Mouse (Mus musculus) large intestine, adult 2 months (tissue): ENCODE measurements around the gene Kbtbd2. TPM values are rescaled to one million over a fixed set of nuclear protein-coding genes. Genes with fewer than 3 reads are reported as not detected.

ENCODE experiments used
- DNase-seq: peaks from one replicate; pipeline ENCODE4 v3.0.0-alpha.2; 2012; ENCODE audit warnings: low read depth, low spot score
- whole genome bisulfite sequencing: fragments of 180-500 bp; shearing (Covaris S2); methylation state at CpG from one replicate; pipeline ENCODE4 v1.1.7; 2018; 5-methylcytosine and 5-hydroxymethylcytosine counted together
- polyA plus RNA-seq: library from polyadenylated mRNA; depleted of rRNA; stranded (reverse); fragments of >200 nt; gene quantifications from 2 replicates; pipeline ENCODE4 v1.2.3, GENCODE M21; 2012; rRNA removed

Gene Kbtbd2
- polyA plus RNA-seq = 6.1 and 7.0 TPM in 2 replicates

DNA sequence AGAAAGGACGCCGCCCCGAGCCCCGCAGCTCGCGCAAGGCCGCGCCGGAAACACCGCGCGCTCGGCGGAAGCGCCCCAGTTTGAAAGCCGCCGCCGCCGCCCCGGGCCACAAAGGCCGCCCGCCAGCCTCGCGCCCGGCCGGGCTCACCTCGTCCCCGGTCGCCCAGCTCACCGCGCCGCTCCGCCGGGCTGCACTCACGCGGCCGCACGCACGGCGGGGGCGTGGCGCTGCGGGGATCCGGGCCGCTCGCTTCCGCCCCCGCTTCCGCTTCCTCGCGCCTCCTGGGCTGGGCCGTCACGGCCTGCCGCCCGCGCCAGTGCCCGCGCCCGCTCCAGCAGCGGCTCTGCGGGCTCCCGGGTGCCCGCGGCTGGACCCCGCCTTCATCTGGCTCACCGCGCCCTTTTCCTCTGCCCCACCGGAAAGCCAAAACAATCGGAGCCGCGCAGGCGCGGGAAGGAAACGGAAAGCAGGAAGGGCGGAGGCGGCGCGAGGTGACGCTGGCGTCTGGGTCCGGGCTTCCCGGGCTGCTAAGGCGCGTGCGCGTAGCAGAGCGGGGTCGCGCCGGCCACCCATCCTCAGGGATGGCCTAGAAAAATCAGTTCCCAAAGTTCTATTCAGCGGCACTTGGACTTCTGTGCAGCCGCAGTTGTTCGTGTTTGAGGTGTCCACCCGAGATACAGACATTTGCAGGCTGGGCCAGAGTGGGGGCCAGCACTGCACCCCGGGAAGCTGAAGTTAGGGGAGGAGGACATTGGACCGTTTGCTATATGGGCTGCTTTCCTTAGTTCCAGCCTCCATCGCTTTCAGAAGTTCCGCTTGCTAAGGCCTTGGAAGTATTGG, at the start of gene Kbtbd2:
Gene Kbtbd2, minus strand, starts transcription at position 503 of the 841 bp plus-strand sequence.
- DNase-seq = peak; percentile 73
- under 1% methylated on average over 83 of the region's 98 CpGs for WGBS

DNA sequence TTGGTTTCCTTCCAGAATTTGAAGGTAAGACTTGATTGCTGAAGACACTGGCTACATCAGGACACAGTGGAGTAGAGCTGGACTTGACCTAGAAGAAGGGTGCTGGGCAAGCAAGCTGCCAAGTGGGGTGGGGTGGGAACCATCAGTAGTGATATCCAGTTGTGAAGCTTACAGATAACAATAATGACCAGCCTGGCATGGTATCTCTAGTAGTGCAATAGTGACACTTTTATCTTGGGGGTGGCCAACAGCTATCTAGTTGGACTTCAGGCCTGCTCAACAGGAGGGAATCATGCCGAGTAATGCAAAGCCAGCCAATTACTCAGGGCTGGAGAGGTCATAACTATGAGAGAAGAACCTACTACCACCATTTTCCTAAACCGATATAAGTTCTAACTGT, 46.8 kb upstream of the Kbtbd2 start:
- DNase-seq = no peak
- 96% methylated on average over 2 of the region's 2 CpGs for WGBS

DNA sequence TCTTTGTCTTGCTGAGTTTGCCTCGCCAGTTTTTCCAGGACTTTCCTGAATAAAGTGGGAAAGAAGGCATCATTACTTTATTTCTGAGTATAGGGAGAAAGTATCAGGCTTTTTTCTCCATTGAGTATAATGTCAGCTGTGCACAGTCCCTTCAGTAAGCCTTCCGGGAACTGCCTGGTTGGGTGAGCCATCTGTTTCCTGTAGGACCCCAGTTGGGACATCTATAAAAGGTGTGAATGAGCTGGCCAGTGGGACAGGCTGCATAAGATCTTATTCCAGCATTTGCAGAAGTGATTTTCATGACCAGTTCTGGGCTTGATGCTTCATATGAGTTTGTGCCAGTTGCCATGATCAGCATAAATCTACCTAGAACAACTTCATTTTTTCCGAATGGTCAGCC, 45.6 kb upstream of the Kbtbd2 start:
- no peak for DNase-seq
- 84% methylated on average over 3 of the region's 3 CpGs for whole genome bisulfite sequencing

DNA sequence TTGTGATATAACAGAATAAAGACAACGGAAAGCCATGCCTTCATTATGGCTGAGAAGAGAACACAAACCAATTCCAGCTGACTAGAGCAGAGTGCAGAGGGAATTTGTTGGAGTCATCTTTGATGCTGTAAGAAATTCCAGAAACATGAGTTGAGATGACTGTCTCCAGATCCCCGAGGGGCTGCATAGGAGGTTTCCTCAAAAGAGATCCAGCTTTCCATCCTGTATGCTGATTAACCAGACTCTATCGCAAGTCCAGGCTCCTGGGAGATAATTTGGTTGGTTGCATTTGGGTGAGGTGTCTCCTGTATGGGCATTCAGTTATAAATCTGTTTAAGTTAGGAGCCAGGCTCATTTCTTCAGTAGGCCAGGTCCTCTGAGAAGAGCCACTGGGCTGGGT, 40.0 kb upstream of the Kbtbd2 start:
- WGBS = 86% methylated on average over 3 of the region's 3 CpGs

DNA sequence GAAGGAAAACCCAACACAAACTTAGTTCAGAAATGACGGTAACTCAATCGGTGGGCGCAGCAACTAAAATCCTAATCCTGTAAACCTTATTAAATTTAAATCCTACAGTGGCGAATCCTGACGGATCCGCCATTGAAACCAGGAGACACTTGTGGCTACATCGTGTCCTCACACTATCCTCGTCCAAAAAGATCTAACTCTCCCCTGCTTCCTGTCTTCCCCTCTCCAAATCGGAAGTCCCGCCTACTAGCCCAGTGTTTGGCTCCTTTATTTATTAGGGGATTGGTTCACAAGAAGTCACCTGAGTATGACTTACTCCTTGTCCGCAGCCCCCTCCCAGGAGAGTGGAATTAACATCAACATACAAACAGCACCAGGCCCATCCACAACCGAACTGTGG, 39.6 kb upstream of the Kbtbd2 start:
- no peak for DNase-seq
- 95% methylated on average over 12 of the region's 12 CpGs for WGBS

More for the DNA sequence above, 40.0 kb upstream of the Kbtbd2 start:
- no peak for DNase-seq

DNA sequence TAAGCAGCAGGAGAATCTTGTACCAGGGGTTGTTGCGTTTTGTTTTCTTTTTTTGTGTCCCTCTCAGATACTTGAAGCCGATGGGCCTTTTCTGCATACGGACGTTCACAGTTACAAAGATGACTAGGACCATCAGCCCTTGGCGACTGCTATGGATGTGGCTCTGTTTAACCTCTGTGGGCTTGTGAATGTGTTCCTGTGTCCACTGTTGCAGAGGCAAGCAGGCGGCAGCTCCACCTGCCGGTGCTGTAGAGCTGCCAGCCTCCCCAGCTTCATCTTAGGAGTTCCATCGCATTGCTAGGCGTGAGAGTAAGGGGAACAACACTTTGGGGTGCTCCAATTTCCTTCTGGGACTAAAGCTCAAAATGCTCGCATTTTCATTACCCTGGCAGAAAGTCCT, 37.9 kb upstream of the Kbtbd2 start:
- DNase-seq = no peak

DNA sequence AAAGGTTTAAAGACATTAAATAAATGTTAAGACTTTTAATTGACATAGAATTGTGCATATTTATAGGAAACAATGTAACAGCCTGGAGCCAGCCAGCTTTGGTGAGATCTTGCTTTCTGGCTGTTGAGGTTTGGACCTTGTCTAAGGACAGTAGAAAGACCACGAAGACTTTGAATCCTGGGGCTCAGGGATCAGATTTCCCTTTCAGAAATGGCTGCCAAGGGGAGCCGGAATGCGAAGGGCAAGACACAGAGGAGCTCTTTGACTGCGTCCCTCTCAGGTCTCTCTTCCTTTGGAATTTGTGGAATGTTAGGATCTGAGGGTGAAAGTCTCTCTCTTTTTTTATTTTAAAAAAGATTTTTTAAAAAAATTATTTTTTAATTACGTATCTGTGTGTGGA, 37.2 kb upstream of the Kbtbd2 start:
- no peak for DNase-seq
- 85% methylated on average over 5 of the region's 5 CpGs for WGBS

More for the DNA sequence above, 37.9 kb upstream of the Kbtbd2 start:
- WGBS = 88% methylated on average over 10 of the region's 10 CpGs

DNA sequence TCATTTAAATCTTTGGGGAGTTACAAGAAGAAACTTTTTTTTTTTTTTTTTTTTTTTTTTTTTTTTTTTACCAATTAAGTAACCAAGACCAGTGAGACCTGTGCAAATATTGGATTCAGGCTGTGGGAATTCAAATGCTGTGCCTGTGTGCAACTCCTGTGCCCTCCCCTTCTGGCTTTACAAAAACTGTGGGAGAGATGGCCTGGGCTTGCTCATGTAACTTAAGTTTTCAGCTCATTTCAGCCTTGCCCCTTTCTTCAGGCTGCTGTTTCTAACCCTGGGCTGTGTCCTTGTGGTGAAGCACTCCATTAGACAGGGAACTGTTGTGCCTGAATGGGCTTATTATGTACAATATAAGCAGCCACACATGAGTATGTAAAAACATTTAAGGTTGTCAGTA, 35.2 kb upstream of the Kbtbd2 start:
- no peak for DNase-seq

DNA sequence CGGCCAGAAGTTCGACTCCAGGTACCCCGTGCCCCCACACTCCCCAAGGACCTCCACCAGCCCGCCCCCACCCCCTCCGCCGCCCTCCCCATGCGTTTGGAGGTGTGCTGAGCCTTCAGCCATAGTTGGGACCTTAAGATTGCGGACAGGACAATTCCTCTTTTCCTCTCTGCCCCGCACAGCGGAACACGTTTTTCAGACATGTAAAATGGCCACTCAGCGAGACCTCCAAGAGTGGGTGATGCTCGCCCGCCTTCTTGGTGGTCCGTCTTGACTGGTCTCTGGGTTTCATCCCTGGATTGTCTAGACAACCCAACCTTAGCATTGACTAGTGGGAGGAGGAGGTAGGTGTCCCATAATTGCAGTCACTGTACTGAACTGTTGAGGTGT, 34.8 kb upstream of the Kbtbd2 start:
- no peak for DNase-seq

DNA sequence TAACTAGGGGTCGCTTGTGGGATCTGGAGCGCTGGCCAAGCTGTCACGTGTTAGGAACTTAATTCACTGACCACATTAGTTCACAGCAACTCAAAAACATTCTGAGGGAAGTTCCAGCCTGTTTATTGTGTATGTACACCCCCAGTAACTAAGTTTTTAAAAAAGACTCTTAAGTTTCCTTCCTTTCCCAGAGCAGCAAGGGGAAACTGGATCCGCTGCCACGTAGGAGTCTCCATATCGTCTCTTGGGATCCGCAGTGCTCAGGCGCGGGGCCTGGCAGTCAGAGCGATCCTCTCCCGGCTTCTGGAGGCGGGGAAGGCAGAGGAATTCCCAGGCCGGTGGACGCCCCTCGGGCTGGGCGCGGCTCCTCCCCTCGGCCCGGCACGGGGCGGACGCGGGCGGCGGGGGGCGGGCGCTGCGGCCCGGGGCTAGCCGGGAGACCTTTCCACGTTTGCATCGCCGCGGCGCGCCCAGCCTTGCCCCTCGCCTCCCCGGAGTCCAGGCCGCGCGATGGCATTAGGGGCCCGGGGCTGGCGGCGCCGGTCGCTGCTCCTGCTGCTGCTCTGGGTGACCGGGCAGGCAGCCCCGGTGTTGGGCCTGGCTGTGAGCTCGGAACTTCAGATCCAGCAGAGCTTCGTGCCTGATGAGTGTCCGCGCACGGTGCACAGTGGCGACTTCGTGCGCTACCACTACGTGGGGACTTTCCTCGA, 34.2 kb upstream of the Kbtbd2 start, which contains the start of gene Fkbp9:
Gene Fkbp9, plus strand, starts transcription at position 363 of the 710 bp plus-strand sequence.
- WGBS = under 1% methylated on average over 51 of the region's 58 CpGs
- DNase-seq = peak; percentile 46

More for the DNA sequence above, 34.8 kb upstream of the Kbtbd2 start:
- 9% methylated on average over 15 of the region's 15 CpGs for WGBS

DNA sequence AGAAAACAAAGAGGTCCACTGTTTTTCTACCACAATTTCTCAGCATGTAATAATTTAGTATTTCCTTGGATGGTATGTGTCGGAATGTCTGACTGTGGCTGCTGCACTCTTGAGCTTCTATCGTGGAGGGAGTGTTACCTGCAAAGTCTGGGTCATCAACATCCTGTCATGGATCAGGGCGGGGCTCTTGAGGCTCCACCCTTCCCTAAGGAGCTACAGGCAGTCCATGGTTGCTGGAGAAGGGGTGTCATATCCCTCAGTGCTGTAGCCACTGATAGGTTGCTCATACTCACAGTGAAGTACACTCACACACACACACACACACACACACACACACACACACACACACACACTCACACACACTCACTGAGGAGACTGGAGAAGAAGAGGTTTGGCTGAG, 28.0 kb upstream of the Kbtbd2 start:
- no peak for DNase-seq
- 41% methylated on average over 3 of the region's 3 CpGs for WGBS

DNA sequence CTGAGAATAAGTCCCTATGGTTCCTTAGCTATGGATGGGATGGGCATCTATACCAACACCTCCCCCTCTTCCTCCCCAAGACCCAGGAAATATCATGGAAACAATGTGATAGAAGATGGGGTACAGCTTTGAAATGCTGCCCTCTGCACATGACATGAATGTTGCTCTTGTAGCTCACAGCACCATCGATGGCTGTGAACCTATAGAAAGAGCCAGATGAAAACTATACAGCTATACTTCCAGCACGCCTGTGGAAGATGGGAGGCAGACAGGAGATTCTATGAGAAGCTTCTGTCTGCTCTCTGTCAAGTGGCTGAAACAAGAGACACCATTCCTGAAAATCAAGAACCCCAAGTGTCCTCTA, 21.5 kb upstream of the Kbtbd2 start:
- WGBS = 87% methylated on average over 2 of the region's 2 CpGs
- DNase-seq = no peak

DNA sequence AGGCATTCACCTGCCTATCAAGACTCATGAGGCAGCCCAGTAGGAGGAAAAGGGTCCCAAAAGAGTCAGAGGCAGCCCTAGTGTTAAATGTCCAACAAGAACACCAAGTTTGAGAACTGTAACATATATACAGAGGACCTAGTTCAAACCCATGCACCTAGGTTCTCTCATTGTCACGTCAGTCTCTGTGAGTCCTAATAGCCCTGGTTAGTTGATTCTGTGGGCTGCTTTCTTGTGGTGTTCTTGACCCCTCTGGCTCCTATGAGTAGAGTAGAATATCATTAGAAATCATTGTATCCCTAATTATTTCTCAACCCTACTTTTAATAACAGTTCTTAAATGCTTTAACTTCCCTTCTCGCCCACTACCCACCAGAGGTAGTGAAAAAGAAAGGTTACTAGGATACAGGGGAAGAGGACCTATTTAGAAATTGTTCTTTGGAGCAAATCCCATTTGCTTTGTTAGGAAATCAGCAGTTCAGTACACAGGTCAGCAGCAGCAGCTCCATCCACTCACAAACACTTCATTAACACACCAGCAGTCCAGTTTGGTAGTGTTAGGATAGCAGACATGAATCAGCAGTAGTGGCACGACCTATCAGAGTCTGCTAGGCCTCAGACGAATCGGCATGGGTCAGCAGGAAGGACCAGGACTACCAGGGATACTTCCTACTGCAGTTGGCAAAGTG, 21.0 kb upstream of the Kbtbd2 start:
- 82% methylated on average over 5 of the region's 5 CpGs for WGBS
- no peak for DNase-seq

DNA sequence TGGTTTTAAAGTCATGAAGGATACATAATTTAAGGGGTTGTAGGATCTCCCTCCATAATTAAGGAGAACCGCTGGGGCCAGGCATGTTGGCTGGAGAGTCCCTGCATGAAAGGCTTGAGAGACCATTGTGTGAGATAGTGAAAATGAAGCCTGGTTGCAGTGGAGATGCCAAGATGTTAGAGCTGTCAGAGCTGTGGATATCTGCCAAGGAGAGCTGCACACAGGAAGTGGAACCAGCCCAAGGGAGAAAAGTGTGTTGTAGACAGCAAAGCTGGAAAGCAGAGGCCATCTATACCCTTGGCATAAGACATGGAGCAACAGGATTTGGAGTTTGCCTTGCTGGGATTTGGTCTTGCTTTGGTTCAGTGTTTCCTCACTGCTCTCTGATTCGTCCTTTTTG, 15.7 kb upstream of the Kbtbd2 start:
- WGBS = 79% methylated on average over 2 of the region's 2 CpGs
- DNase-seq = no peak

DNA sequence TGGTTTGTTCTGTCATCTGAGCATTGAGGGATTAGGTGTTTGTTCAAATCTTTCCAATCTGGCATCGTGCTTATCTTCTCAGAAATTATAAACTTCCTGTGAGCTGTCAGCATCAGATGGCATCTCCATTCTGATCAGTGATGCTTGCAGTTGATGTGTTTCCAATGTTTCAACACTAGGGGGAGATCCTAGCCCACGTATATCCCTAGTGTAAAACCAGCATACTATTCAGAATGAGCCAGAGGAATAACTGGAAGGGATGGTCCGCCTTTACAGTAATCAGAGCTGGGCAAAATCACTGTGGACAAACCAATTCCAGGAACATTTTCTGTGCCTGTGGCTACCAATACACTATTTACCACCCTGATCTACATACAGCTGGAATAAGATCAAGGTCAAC, 11.0 kb upstream of the Kbtbd2 start:
- DNase-seq = no peak
- 4% methylated on average over 3 of the region's 3 CpGs for WGBS

DNA sequence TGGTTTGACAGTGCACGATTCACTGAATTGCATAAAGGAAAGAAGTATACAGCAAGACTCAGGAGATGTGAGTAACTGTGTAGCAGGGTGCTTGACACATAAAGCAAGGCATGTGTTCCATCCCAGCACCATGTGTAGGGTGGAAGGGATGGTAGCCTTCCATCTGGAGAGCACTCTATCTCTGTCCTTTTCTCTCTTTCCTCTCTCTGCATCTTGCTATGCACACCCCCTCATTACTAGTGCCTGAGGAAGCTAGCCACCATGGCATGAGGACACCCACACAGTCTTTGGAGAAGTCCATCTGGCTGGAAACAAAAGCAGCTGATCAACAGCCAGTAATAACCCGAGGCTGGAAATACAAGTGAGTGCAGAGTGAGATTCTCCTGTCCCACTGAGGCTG, 8.6 kb upstream of the Kbtbd2 start:
- DNase-seq = no peak
- 69% methylated on average over 2 of the region's 2 CpGs for WGBS

DNA sequence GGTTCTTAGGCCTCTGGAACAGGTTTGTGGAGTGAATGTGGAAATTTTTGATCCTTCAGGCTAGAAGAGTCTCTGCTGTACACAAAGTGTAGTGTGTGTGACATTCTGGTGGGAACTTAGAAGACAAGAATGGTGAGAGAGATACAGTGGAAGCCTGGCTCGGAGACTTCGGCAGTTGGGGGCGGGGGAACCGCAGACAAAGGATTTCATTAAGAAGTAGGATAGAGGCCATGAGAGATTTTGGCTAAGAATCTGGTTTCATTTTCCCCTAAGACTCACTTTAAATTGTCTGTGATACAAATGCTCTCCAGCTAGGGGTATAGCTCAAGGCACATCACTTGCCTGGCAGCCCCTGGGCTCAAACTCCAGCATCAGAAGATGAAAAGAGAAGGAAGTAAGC, 7.4 kb upstream of the Kbtbd2 start:
- no peak for DNase-seq
- 87% methylated on average over 4 of the region's 4 CpGs for WGBS

DNA sequence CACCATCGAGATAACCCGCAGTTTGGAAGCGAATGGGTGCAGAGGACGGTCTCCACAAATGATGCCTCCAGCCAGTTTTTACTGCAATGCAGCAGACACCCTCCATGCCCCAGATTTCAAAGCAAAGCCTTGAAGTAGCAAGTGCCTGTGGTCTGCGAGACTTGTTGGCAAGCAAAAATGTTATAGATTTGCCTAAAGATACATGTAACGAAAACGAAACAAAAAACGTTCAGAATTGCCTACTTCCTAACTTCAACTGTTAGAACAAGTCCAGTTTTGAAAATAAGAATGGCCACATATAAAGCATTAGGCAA, 496 bp upstream of the Kbtbd2 start:
- 2% methylated on average over 8 of the region's 8 CpGs for WGBS
- no peak for DNase-seq

DNA sequence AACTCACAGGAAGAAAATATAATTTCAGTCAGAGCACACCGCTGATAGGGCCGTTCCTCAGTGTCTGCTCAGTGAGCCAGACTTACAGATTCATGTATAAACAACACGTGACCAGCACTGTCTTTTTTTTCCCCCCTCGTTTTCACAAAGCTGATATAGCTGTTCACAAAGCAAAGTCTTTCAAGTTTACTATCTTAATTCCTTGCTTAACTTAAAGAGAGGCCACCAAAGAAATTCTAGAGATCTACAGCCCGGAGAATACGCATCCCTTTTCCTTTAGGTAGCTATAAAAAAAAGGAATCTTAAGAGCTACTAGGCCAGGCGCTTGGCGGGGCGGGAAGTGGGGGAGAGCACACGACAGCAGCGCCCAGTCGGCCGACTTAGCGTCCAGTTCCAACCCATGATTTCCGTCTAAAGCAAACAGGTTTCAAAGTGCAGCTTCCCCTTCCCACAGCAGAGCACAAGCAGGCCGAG, 908 bp downstream of the Kbtbd2 start:
- WGBS = under 1% methylated on average over 16 of the region's 16 CpGs
- no peak for DNase-seq

DNA sequence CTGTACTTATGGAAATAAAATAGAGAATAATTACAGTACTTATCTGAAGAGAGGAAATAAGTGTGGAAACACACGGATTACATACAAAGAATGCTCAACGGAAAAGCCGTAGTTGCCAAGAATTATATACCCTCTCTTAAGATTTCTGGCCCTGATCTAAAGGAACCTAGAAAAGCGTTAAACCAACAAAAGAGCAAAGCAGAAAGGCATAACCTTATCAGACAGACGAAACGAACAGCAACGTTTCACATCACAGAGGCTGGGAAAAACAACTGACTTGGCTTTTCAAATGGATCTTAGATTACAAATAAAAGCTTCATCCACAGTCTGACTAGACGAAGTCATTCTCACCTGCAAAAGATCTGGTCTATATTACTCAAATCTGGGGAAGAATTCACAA, 1.4 kb downstream of the Kbtbd2 start:
- DNase-seq = no peak
- WGBS = under 1% methylated on average over 8 of the region's 8 CpGs

DNA sequence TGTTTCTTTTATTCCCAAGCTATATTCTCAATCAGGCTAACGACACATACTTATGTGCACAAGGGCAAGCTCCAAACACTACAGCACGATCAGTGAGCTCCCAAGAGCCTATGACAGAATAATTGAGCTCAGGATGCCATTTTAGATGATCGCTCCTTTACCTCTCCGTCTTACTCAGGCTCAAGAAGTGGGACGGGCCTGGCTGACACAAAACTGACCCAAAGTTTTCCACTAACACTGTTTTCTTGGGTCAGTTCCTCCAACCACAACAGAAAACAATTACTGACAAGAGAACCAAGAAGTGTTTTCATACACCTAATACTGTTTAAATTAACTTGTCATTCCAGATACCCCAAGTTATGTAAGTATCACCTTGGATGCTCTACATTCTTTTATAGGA, 2.8 kb downstream of the Kbtbd2 start:
- no peak for DNase-seq
- 77% methylated on average over 5 of the region's 5 CpGs for WGBS
